In genomic region chr7:81991116-81991515, GRCm38 (mm10) we compare ENCODE assay signal across 10 mouse cellular contexts. TPM values are rescaled to one million over a fixed set of nuclear protein-coding genes. Genes with fewer than 3 reads are reported as not detected.
DNase-seq lines count a peak whose midpoint lies in the region; ATAC-seq lines count a peak whose summit lies in the region.
"Had no signal": no experiment of that assay in that cellular context is flagged by ENCODE, and none has a peak within 500 bp of the region (broad histone marks: within the 10 kb centered on the region; RNA-seq: fewer than 3 reads in every experiment).

No protein-coding gene starts in this region.

- peak; percentile 37 for DNase-seq in heart, adult 11 months
- DNase-seq in heart, adult 18-20 months = no peak
- DNase-seq in retina, embryonic 14.5 days (ENCODE audit: low spot score) = peak; percentile 16
- no peak for DNase-seq in retina, postnatal 1 day
- DNase-seq in adrenal gland, adult 2 months = no peak
- DNase-seq: right cerebral cortex, postnatal 14 days had no signal

- H3K36me3 ChIP-seq in limb, embryonic 12.5 days = no peaks in the 10 kb centered on the region
- H3K36me3 ChIP-seq in stomach, embryonic 16.5 days (ENCODE audit: control insufficient read depth, insufficient read depth, low read length) = no peaks in the 10 kb centered on the region

- H3K27me3 ChIP-seq in limb, embryonic 12.5 days = peaks cover 79% of the 10 kb centered on the region
- H3K27me3 ChIP-seq in stomach, embryonic 16.5 days (ENCODE audit: control insufficient read depth, insufficient read depth, low read length) = peaks cover 54% of the 10 kb centered on the region

- peak overlapping the region; percentile 66 for H3K4me3 ChIP-seq in limb, embryonic 12.5 days (replicated peaks)
- H3K4me3 ChIP-seq in stomach, embryonic 16.5 days (replicated peaks; ENCODE audit: low read length) = peak overlapping the region; percentile 59

- under 1% methylated on average over 12 of the region's 12 CpGs for WGBS in limb, embryonic 12.5 days
- 10% methylated on average over 12 of the region's 12 CpGs for WGBS in stomach, embryonic 16.5 days

- no peaks in the 10 kb centered on the region for H3K9me3 ChIP-seq in limb, embryonic 12.5 days
- no peaks in the 10 kb centered on the region for H3K9me3 ChIP-seq in stomach, embryonic 16.5 days (replicated peaks; ENCODE audit: control insufficient read depth, low read length)

- H3K4me2 ChIP-seq in limb, embryonic 12.5 days = peak overlapping the region; percentile 97
- H3K4me2 ChIP-seq in stomach, embryonic 16.5 days (ENCODE audit: low read depth, low read length) = peak overlapping the region; percentile 98

- peaks cover 36% of the 10 kb centered on the region for H3K4me1 ChIP-seq in limb, embryonic 12.5 days (replicated peaks)
- H3K4me1 ChIP-seq in stomach, embryonic 16.5 days (ENCODE audit: control insufficient read depth, insufficient read depth, low read length) = peaks cover 7% of the 10 kb centered on the region

- ATAC-seq in limb, embryonic 12.5 days (ENCODE audit: insufficient number of reproducible peaks, insufficient read depth, low FRiP score, low TSS enrichment, low read depth) = no peak
- ATAC-seq in stomach, embryonic 16.5 days (ENCODE audit: insufficient read depth, low FRiP score) = no peak
- ATAC-seq in frontal cortex, adult (ENCODE audit: low TSS enrichment) = no peak

- no peak overlapping the region for H3K9ac ChIP-seq in limb, embryonic 12.5 days (replicated peaks)
- H3K9ac ChIP-seq in stomach, embryonic 16.5 days (ENCODE audit: low read length) = peak overlapping the region; percentile 68; the same call in 1 of the 2 replicates

- H3K27ac ChIP-seq in limb, embryonic 12.5 days = no peak overlapping the region
- no peak overlapping the region for H3K27ac ChIP-seq in stomach, embryonic 16.5 days (ENCODE audit: low read length)
- H3K27ac ChIP-seq: layer of hippocampus, adult 2 months had no signal

RNA-seq across cellular contexts. Expression of gene Bnc1, which starts 1.0 kb away (rescaled TPM):
- total RNA-seq in heart, adult 18-20 months (2021) = 1 to 10 TPM; 1.0 to 1.2 TPM
- polyA plus RNA-seq in limb, embryonic 12.5 days (2016; fragmentation: Nextera tagmentation; extraction: Ambion mirVana) = 4.2 and 4.4 TPM in 2 replicates
- 2.8 and 3.2 TPM in 2 replicates for polyA plus RNA-seq in stomach, embryonic 16.5 days (2015; fragmentation: Nextera tagmentation; extraction: Ambion mirVana)
- total RNA-seq in adrenal gland, adult 2 months (2021) = 1 to 10 TPM in 1 of 2 experiments, under 1 TPM in 1; 0.84 to 1.2 TPM
- 0.03 and 0.10 TPM in 2 replicates for polyA plus RNA-seq in adrenal gland, adult 2 months (2012; rRNA removed)

RNA-seq across cellular contexts. Expression of gene Hdgfl3, which starts 56.8 kb away (rescaled TPM):
- 1 to 10 TPM; 7.2 to 9.2 TPM for total RNA-seq in heart, adult 18-20 months (2021)
- polyA plus RNA-seq in limb, embryonic 12.5 days (2016; fragmentation: Nextera tagmentation; extraction: Ambion mirVana) = 35.0 and 37.8 TPM in 2 replicates
- polyA plus RNA-seq in stomach, embryonic 16.5 days (2015; fragmentation: Nextera tagmentation; extraction: Ambion mirVana) = 6.9 and 8.9 TPM in 2 replicates
- 10 to 100 TPM in 1 of 2 experiments, 1 to 10 TPM in 1; 7.1 to 11.9 TPM for total RNA-seq in adrenal gland, adult 2 months (2021)
- 4.7 and 5.0 TPM in 2 replicates for polyA plus RNA-seq in adrenal gland, adult 2 months (2012; rRNA removed)

Comparison
In these comparisons a context has a peak if more than half of its experiments do, and no peak if none do; other contexts are left out.
1. DNase-seq: peak in heart, adult 11 months (single experiment) and retina, embryonic 14.5 days (single experiment); none in heart, adult 18-20 months (0 of 2), retina, postnatal 1 day (single experiment) and adrenal gland, adult 2 months (single experiment).